Mouse (Mus musculus): ENCODE results near the gene Jchain.

GRCm38 (mm10) chr5:88499781-88500180, 27.9 kb downstream of the Jchain start:
- TF ChIP-seq CTCF (IDR thresholded peaks at IDR 0.05; ENCODE audit: low read depth) (no peak), EP300 (IDR thresholded peaks at IDR 0.05; ENCODE audit: low read depth) (no peak)
